Mouse (Mus musculus): ENCODE data around the gene Fgfr2. TPM values are rescaled to one million over a fixed set of nuclear protein-coding genes. Genes with fewer than 3 reads are reported as not detected.
A peak's percentile ranks its signal among the peaks of the same experiment; 100 is the strongest.

Gene Fgfr2
- polyA plus RNA-seq, 1 experiment: 14.8 TPM

- 79% methylated on average over 13 of the region's 13 CpGs for WGBS
- no peak for DNase-seq
- peaks cover 12% of the 10 kb centered on the region for H3K4me1 ChIP-seq (ENCODE audit: control insufficient read depth, insufficient read depth, low read length)
- TF ChIP-seq CTCF (conservative IDR thresholded peaks at IDR 0.05; ENCODE audit: insufficient read depth, insufficient read length, low read depth, low read length) (no peak), POLR2A (IDR thresholded peaks at IDR 0.05; ENCODE audit: low read depth, low read length) (no peak)
- H3K27ac ChIP-seq (ENCODE audit: insufficient read depth, low read depth, low read length): peak overlapping the region; percentile 90; the same call in 1 of the 2 replicates
- no peak overlapping the region for H3K4me3 ChIP-seq (ENCODE audit: insufficient read depth, low read depth, low read length)
- H3K27me3 ChIP-seq (replicated peaks; ENCODE audit: control insufficient read depth, insufficient read depth, low read length): no peaks in the 10 kb centered on the region
- no peaks in the 10 kb centered on the region for H3K36me3 ChIP-seq (ENCODE audit: control insufficient read depth, insufficient read depth, low read length)
Observed at GRCm38 (mm10) chr7:130590081-130590828, 2532.9 kb downstream of the Fgfr2 start.

GRCm38 (mm10) chr7:130586521-130587072 lies 2536.6 kb downstream of the Fgfr2 start:
- no peak for TF ChIP-seq POLR2A (IDR thresholded peaks at IDR 0.05; ENCODE audit: low read depth, low read length)
- TF ChIP-seq CTCF (conservative IDR thresholded peaks at IDR 0.05; ENCODE audit: insufficient read depth, insufficient read length, low read depth, low read length): no peak
- no peaks in the 10 kb centered on the region for H3K27me3 ChIP-seq (replicated peaks; ENCODE audit: control insufficient read depth, insufficient read depth, low read length)
- DNase-seq: no peak
- H3K4me1 ChIP-seq (ENCODE audit: control insufficient read depth, insufficient read depth, low read length): peaks cover 9% of the 10 kb centered on the region
- H3K4me3 ChIP-seq (ENCODE audit: insufficient read depth, low read depth, low read length): no peak overlapping the region
- no peak overlapping the region for H3K27ac ChIP-seq (ENCODE audit: insufficient read depth, low read depth, low read length)
- no peaks in the 10 kb centered on the region for H3K36me3 ChIP-seq (ENCODE audit: control insufficient read depth, insufficient read depth, low read length)
- WGBS: 81% methylated on average over 2 of the region's 2 CpGs

- Histone ChIP-seq H3K4me1 (ENCODE audit: control insufficient read depth, insufficient read depth, low read length) (peaks cover 12% of the 10 kb centered on the region), H3K27me3 (replicated peaks; ENCODE audit: control insufficient read depth, insufficient read depth, low read length) (no peaks in the 10 kb centered on the region), H3K27ac (ENCODE audit: insufficient read depth, low read depth, low read length) (no peak overlapping the region), H3K36me3 (ENCODE audit: control insufficient read depth, insufficient read depth, low read length) (no peaks in the 10 kb centered on the region), H3K4me3 (ENCODE audit: insufficient read depth, low read depth, low read length) (no peak overlapping the region)
- TF ChIP-seq POLR2A (IDR thresholded peaks at IDR 0.05; ENCODE audit: low read depth, low read length) (no peak), CTCF (conservative IDR thresholded peaks at IDR 0.05; ENCODE audit: insufficient read depth, insufficient read length, low read depth, low read length) (no peak)
- 49% methylated on average over 5 of the region's 5 CpGs for WGBS
- no peak for DNase-seq
Observed at GRCm38 (mm10) chr7:130578607-130579006, 2544.5 kb downstream of the Fgfr2 start.

- 86% methylated on average over 2 of the region's 2 CpGs for WGBS
- no peak overlapping the region for H3K4me3 ChIP-seq (ENCODE audit: insufficient read depth, low read depth, low read length)
- no peaks in the 10 kb centered on the region for H3K36me3 ChIP-seq (ENCODE audit: control insufficient read depth, insufficient read depth, low read length)
- no peaks in the 10 kb centered on the region for H3K27me3 ChIP-seq (replicated peaks; ENCODE audit: control insufficient read depth, insufficient read depth, low read length)
- H3K27ac ChIP-seq (ENCODE audit: insufficient read depth, low read depth, low read length): 0 out of 2 replicates have a peak overlapping the region, but pooled peaks have one; percentile 1
- TF ChIP-seq POLR2A (IDR thresholded peaks at IDR 0.05; ENCODE audit: low read depth, low read length) (no peak), CTCF (conservative IDR thresholded peaks at IDR 0.05; ENCODE audit: insufficient read depth, insufficient read length, low read depth, low read length) (no peak)
- DNase-seq: no peak
- peaks cover 12% of the 10 kb centered on the region for H3K4me1 ChIP-seq (ENCODE audit: control insufficient read depth, insufficient read depth, low read length)
Observed at GRCm38 (mm10) chr7:130578066-130578465, 2545.1 kb downstream of the Fgfr2 start.

GRCm38 (mm10) chr7:130577388-130578003 lies 2545.7 kb downstream of the Fgfr2 start, which contains the start of gene Tacc2:
Gene Tacc2 (plus strand): TSS chr7:130577438.
- no peak for DNase-seq
- no peaks in the 10 kb centered on the region for H3K36me3 ChIP-seq (ENCODE audit: control insufficient read depth, insufficient read depth, low read length)
- peaks cover 12% of the 10 kb centered on the region for H3K4me1 ChIP-seq (ENCODE audit: control insufficient read depth, insufficient read depth, low read length)
- 32% methylated on average over 15 of the region's 15 CpGs for WGBS
- H3K4me3 ChIP-seq (ENCODE audit: insufficient read depth, low read depth, low read length): peak within 1 kb of the TSS; percentile 72
- H3K27ac ChIP-seq (ENCODE audit: insufficient read depth, low read depth, low read length): peak within 1 kb of the TSS; percentile 99
- no peak for TF ChIP-seq POLR2A (IDR thresholded peaks at IDR 0.05; ENCODE audit: low read depth, low read length)
- TF ChIP-seq CTCF (conservative IDR thresholded peaks at IDR 0.05; ENCODE audit: insufficient read depth, insufficient read length, low read depth, low read length): no peak
- H3K27me3 ChIP-seq (replicated peaks; ENCODE audit: control insufficient read depth, insufficient read depth, low read length): no peaks in the 10 kb centered on the region

GRCm38 (mm10) chr7:130576981-130577380 lies 2546.2 kb downstream of the Fgfr2 start:
- no peak for TF ChIP-seq CTCF (conservative IDR thresholded peaks at IDR 0.05; ENCODE audit: insufficient read depth, insufficient read length, low read depth, low read length)
- TF ChIP-seq POLR2A (IDR thresholded peaks at IDR 0.05; ENCODE audit: low read depth, low read length): no peak
- H3K4me3 ChIP-seq (ENCODE audit: insufficient read depth, low read depth, low read length): peak overlapping the region; percentile 72
- peak overlapping the region; percentile 99 for H3K27ac ChIP-seq (ENCODE audit: insufficient read depth, low read depth, low read length)

More at GRCm38 (mm10) chr7:130576981-130577380, 2546.2 kb downstream of the Fgfr2 start:
- DNase-seq: peak; percentile 43
- 27% methylated on average over 10 of the region's 10 CpGs for WGBS
- Histone ChIP-seq H3K27me3 (replicated peaks; ENCODE audit: control insufficient read depth, insufficient read depth, low read length) (no peaks in the 10 kb centered on the region), H3K4me1 (ENCODE audit: control insufficient read depth, insufficient read depth, low read length) (peaks cover 12% of the 10 kb centered on the region), H3K36me3 (ENCODE audit: control insufficient read depth, insufficient read depth, low read length) (no peaks in the 10 kb centered on the region)

Data from kidney, adult 2 months (tissue).